Mouse (Mus musculus): ENCODE results near the gene BC051019. TPM values are rescaled to one million over a fixed set of nuclear protein-coding genes. Genes with fewer than 3 reads are reported as not detected.

The BC051019 gene
- polyA plus RNA-seq, 1 experiment from 2014 or later: 0.08 TPM

GRCm38 (mm10) chr7:109754034-109754433 lies 30.4 kb upstream of the BC051019 start:
- no peak for ATAC-seq
- H3K4me2 ChIP-seq (ENCODE audit: low read depth, low read length): no peak overlapping the region
- H3K36me3 ChIP-seq (replicated peaks; ENCODE audit: insufficient read depth, low read length): no peaks in the 10 kb centered on the region

GRCm38 (mm10) chr7:109752008-109752925 lies 28.6 kb upstream of the BC051019 start, which contains the start of gene Tmem9b:
Gene Tmem9b (minus strand): TSS chr7:109752875.
- DNase-seq (peak; percentile 88), ATAC-seq (peak; percentile 94)
- TF ChIP-seq EP300 (IDR thresholded peaks at IDR 0.05; ENCODE audit: low read depth) (no peak), CTCF (IDR thresholded peaks at IDR 0.05; ENCODE audit: low read depth) (no peak)
- Histone ChIP-seq H3K27ac (ENCODE audit: low read depth) (peak within 1 kb of the TSS; percentile 87), H3K9ac (replicated peaks) (peak within 1 kb of the TSS; percentile 81), H3K9me3 (ENCODE audit: low read length) (no peaks in the 10 kb centered on the region), H3K4me2 (ENCODE audit: low read depth, low read length) (peak within 1 kb of the TSS; percentile 84), H3K4me1 (ENCODE audit: insufficient read depth) (peaks cover 14% of the 10 kb centered on the region), H3K36me3 (replicated peaks; ENCODE audit: insufficient read depth, low read length) (peaks cover 5% of the 10 kb centered on the region; the same call in 1 of the 2 replicates), H3K27me3 (ENCODE audit: insufficient read depth, low read length) (no peaks in the 10 kb centered on the region), H3K4me3 (ENCODE audit: low read depth, low read length) (peak within 1 kb of the TSS; percentile 90)
- under 1% methylated on average over 70 of the region's 74 CpGs for WGBS (ENCODE audit: insufficient replicate concordance)

More at GRCm38 (mm10) chr7:109754034-109754433, 30.4 kb upstream of the BC051019 start:
- H3K27ac ChIP-seq (ENCODE audit: low read depth): no peak overlapping the region
- 82% methylated on average over 8 of the region's 8 CpGs for WGBS (ENCODE audit: insufficient replicate concordance)
- TF ChIP-seq CTCF (IDR thresholded peaks at IDR 0.05; ENCODE audit: low read depth) (no peak), EP300 (IDR thresholded peaks at IDR 0.05; ENCODE audit: low read depth) (no peak)
- H3K9me3 ChIP-seq (ENCODE audit: low read length): no peaks in the 10 kb centered on the region
- H3K4me1 ChIP-seq (ENCODE audit: insufficient read depth): peaks cover 14% of the 10 kb centered on the region
- no peak overlapping the region for H3K9ac ChIP-seq (replicated peaks)
- no peak overlapping the region for H3K4me3 ChIP-seq (ENCODE audit: low read depth, low read length)
- DNase-seq: no peak
- H3K27me3 ChIP-seq (ENCODE audit: insufficient read depth, low read length): no peaks in the 10 kb centered on the region

GRCm38 (mm10) chr7:109751427-109752007 lies 27.9 kb upstream of the BC051019 start:
- H3K4me2 ChIP-seq (ENCODE audit: low read depth, low read length): peak overlapping the region; percentile 84
- 1% methylated on average over 13 of the region's 13 CpGs for WGBS (ENCODE audit: insufficient replicate concordance)
- ATAC-seq (peak; percentile 2; the same call in 1 of the 2 replicates), DNase-seq (no peak)
- peak overlapping the region; percentile 90 for H3K4me3 ChIP-seq (ENCODE audit: low read depth, low read length)
- H3K27ac ChIP-seq (ENCODE audit: low read depth): peak overlapping the region; percentile 87
- H3K9ac ChIP-seq (replicated peaks): peak overlapping the region; percentile 81
- no peaks in the 10 kb centered on the region for H3K27me3 ChIP-seq (ENCODE audit: insufficient read depth, low read length)
- peaks cover 5% of the 10 kb centered on the region; the same call in 1 of the 2 replicates for H3K36me3 ChIP-seq (replicated peaks; ENCODE audit: insufficient read depth, low read length)
- H3K4me1 ChIP-seq (ENCODE audit: insufficient read depth): peaks cover 14% of the 10 kb centered on the region
- no peak for TF ChIP-seq CTCF (IDR thresholded peaks at IDR 0.05; ENCODE audit: low read depth)
- no peak for TF ChIP-seq EP300 (IDR thresholded peaks at IDR 0.05; ENCODE audit: low read depth)
- no peaks in the 10 kb centered on the region for H3K9me3 ChIP-seq (ENCODE audit: low read length)

GRCm38 (mm10) chr7:109747747-109748146 lies 24.1 kb upstream of the BC051019 start:
- Histone ChIP-seq H3K27me3 (ENCODE audit: insufficient read depth, low read length) (no peaks in the 10 kb centered on the region), H3K4me1 (ENCODE audit: insufficient read depth) (peaks cover 9% of the 10 kb centered on the region), H3K9me3 (ENCODE audit: low read length) (no peaks in the 10 kb centered on the region), H3K9ac (replicated peaks) (no peak overlapping the region), H3K4me3 (ENCODE audit: low read depth, low read length) (no peak overlapping the region), H3K4me2 (ENCODE audit: low read depth, low read length) (no peak overlapping the region), H3K36me3 (replicated peaks; ENCODE audit: insufficient read depth, low read length) (peaks cover 24% of the 10 kb centered on the region), H3K27ac (ENCODE audit: low read depth) (no peak overlapping the region)
- WGBS (ENCODE audit: insufficient replicate concordance): 66% methylated on average over 1 of the region's 1 CpGs
- TF ChIP-seq CTCF (IDR thresholded peaks at IDR 0.05; ENCODE audit: low read depth): peak; percentile 39; the same call in 1 of the 2 replicates
- no peak for TF ChIP-seq EP300 (IDR thresholded peaks at IDR 0.05; ENCODE audit: low read depth)
- ATAC-seq (no peak), DNase-seq (no peak)

GRCm38 (mm10) chr7:109741703-109742102 lies 18.1 kb upstream of the BC051019 start:
- H3K27ac ChIP-seq (ENCODE audit: low read depth): no peak overlapping the region
- TF ChIP-seq EP300 (IDR thresholded peaks at IDR 0.05; ENCODE audit: low read depth) (no peak), CTCF (IDR thresholded peaks at IDR 0.05; ENCODE audit: low read depth) (no peak)
- H3K27me3 ChIP-seq (ENCODE audit: insufficient read depth, low read length): no peaks in the 10 kb centered on the region
- no peaks in the 10 kb centered on the region for H3K4me1 ChIP-seq (ENCODE audit: insufficient read depth)
- no peaks in the 10 kb centered on the region for H3K9me3 ChIP-seq (ENCODE audit: low read length)
- WGBS (ENCODE audit: insufficient replicate concordance): 87% methylated on average over 4 of the region's 4 CpGs
- no peak for ATAC-seq
- peaks cover 49% of the 10 kb centered on the region for H3K36me3 ChIP-seq (replicated peaks; ENCODE audit: insufficient read depth, low read length)
- no peak overlapping the region for H3K9ac ChIP-seq (replicated peaks)
- H3K4me3 ChIP-seq (ENCODE audit: low read depth, low read length): no peak overlapping the region
- H3K4me2 ChIP-seq (ENCODE audit: low read depth, low read length): no peak overlapping the region
- DNase-seq: no peak

- ATAC-seq (no peak), DNase-seq (no peak)
- Histone ChIP-seq H3K9me3 (ENCODE audit: low read length) (no peaks in the 10 kb centered on the region), H3K27ac (ENCODE audit: low read depth) (no peak overlapping the region), H3K27me3 (ENCODE audit: insufficient read depth, low read length) (no peaks in the 10 kb centered on the region), H3K9ac (replicated peaks) (no peak overlapping the region), H3K4me1 (ENCODE audit: insufficient read depth) (no peaks in the 10 kb centered on the region), H3K4me2 (ENCODE audit: low read depth, low read length) (no peak overlapping the region), H3K36me3 (replicated peaks; ENCODE audit: insufficient read depth, low read length) (peaks cover 55% of the 10 kb centered on the region), H3K4me3 (ENCODE audit: low read depth, low read length) (no peak overlapping the region)
- WGBS (ENCODE audit: insufficient replicate concordance): 84% methylated on average over 1 of the region's 1 CpGs
- TF ChIP-seq EP300 (IDR thresholded peaks at IDR 0.05; ENCODE audit: low read depth) (no peak), CTCF (IDR thresholded peaks at IDR 0.05; ENCODE audit: low read depth) (no peak)
Observed at GRCm38 (mm10) chr7:109741060-109741459, 17.4 kb upstream of the BC051019 start.
